Mouse (Mus musculus) forelimb bud, embryonic 11.5 days (tissue): ENCODE measurements around the gene Sh3pxd2a.
"Not testable (repeated sequence)": the region's sequence is repeated elsewhere in the genome, so short reads cannot be mapped to it uniquely, and the experiment has no call there.

Source experiments
- DNase-seq: peaks from one replicate; pipeline ENCODE4 v3.0.0-alpha.2; 2012; ENCODE audit warnings: low read depth, low spot score

Sh3pxd2a gene

GRCm38 (mm10) chr19:47409142-47409541, 55.1 kb downstream of the Sh3pxd2a start:
- DNase-seq, result no peak

GRCm38 (mm10) chr19:47408656-47409055, 55.5 kb downstream of the Sh3pxd2a start:
- DNase-seq, result no peak

GRCm38 (mm10) chr19:47407332-47407731, 56.9 kb downstream of the Sh3pxd2a start:
- no peak for DNase-seq

- no peak for DNase-seq
These were observed 57.7 kb downstream of the Sh3pxd2a start for GRCm38 (mm10) chr19:47406524-47406923.

GRCm38 (mm10) chr19:47405548-47405947, 58.7 kb downstream of the Sh3pxd2a start:
- no peak for DNase-seq

GRCm38 (mm10) chr19:47403391-47404379, 60.5 kb downstream of the Sh3pxd2a start:
- DNase-seq, result no peak

- peak; percentile 25 for DNase-seq
These were observed 61.2 kb downstream of the Sh3pxd2a start for GRCm38 (mm10) chr19:47402976-47403375.

GRCm38 (mm10) chr19:47402544-47402943, 61.7 kb downstream of the Sh3pxd2a start:
- no peak for DNase-seq

GRCm38 (mm10) chr19:47399709-47400108, 64.5 kb downstream of the Sh3pxd2a start:
- DNase-seq, result no peak

- DNase-seq, result no peak
These were observed 65.2 kb downstream of the Sh3pxd2a start for GRCm38 (mm10) chr19:47399029-47399428.

GRCm38 (mm10) chr19:47397882-47398671, 66.1 kb downstream of the Sh3pxd2a start:
- peak; percentile 31 for DNase-seq

- no peak for DNase-seq
These were observed 68.9 kb downstream of the Sh3pxd2a start for GRCm38 (mm10) chr19:47395338-47395737.

GRCm38 (mm10) chr19:47394781-47395180, 69.4 kb downstream of the Sh3pxd2a start:
- not testable (repeated sequence) for DNase-seq

GRCm38 (mm10) chr19:47390878-47391277, 73.3 kb downstream of the Sh3pxd2a start:
- no peak for DNase-seq

GRCm38 (mm10) chr19:47387887-47388286, 76.3 kb downstream of the Sh3pxd2a start:
- no peak for DNase-seq

GRCm38 (mm10) chr19:47387395-47387794, 76.8 kb downstream of the Sh3pxd2a start:
- no peak for DNase-seq

GRCm38 (mm10) chr19:47385971-47386370, 78.2 kb downstream of the Sh3pxd2a start:
- no peak for DNase-seq

- no peak for DNase-seq
These were observed 79.6 kb downstream of the Sh3pxd2a start for GRCm38 (mm10) chr19:47384639-47385038.

- no peak for DNase-seq
These were observed 80.2 kb downstream of the Sh3pxd2a start for GRCm38 (mm10) chr19:47384036-47384435.

- DNase-seq, result no peak
These were observed 81.9 kb downstream of the Sh3pxd2a start for GRCm38 (mm10) chr19:47382268-47382667.

- DNase-seq, result no peak
These were observed 83.2 kb downstream of the Sh3pxd2a start for GRCm38 (mm10) chr19:47381011-47381410.

- DNase-seq, result no peak
These were observed 85.1 kb downstream of the Sh3pxd2a start for GRCm38 (mm10) chr19:47379141-47379540.
